ENCODE assay signal across 31 mouse cellular contexts in genomic region chr3:87649063-87649462, GRCm38 (mm10).
"Had no signal": no experiment of that assay in that cellular context is flagged by ENCODE, and none has a peak within 500 bp of the region (broad histone marks: within the 10 kb centered on the region; RNA-seq: fewer than 3 reads in every experiment).

No protein-coding gene starts in this region.

- H3K27ac ChIP-seq: left cerebral cortex, adult 2 months; limb, embryonic 10.5 days; limb, embryonic 12.5 days; limb, embryonic 13.5 days; limb, embryonic 15.5 days; liver, embryonic 12.5 days; liver, embryonic 13.5 days; liver, embryonic 14.5 days; liver, embryonic 15.5 days; lung, embryonic 15.5 days; macrophage; midbrain, embryonic 10.5 days; midbrain, embryonic 12.5 days; midbrain, embryonic 13.5 days; midbrain, embryonic 15.5 days; neural tube, embryonic 12.5 days had no signal

- ATAC-seq: liver, embryonic 12.5 days; liver, postnatal 0 days; midbrain, embryonic 13.5 days; midbrain, embryonic 15.5 days; midbrain, embryonic 16.5 days had no signal

- H3K27me3 ChIP-seq: limb, embryonic 12.5 days; limb, embryonic 13.5 days; limb, embryonic 15.5 days; liver, embryonic 12.5 days; liver, embryonic 13.5 days; liver, embryonic 15.5 days; lung, embryonic 15.5 days; megakaryocyte, embryonic 14.5 days; midbrain, embryonic 12.5 days; midbrain, embryonic 13.5 days; midbrain, embryonic 15.5 days; neural tube, embryonic 12.5 days had no signal

- H3K9me3 ChIP-seq: limb, embryonic 10.5 days; limb, embryonic 12.5 days; limb, embryonic 13.5 days; limb, embryonic 15.5 days; liver, embryonic 12.5 days; liver, embryonic 13.5 days; liver, embryonic 15.5 days; lung, embryonic 15.5 days; megakaryocyte, embryonic 14.5 days; midbrain, embryonic 10.5 days; midbrain, embryonic 12.5 days; midbrain, embryonic 13.5 days; midbrain, embryonic 15.5 days; neural tube, embryonic 12.5 days had no signal

- DNase-seq: left cerebral cortex, postnatal 4 days; liver; liver, embryonic 13.5 days; liver, postnatal 0 days; lung, adult 18-20 months; lung, adult 2 months; lung, embryonic 14.5 days; lung, postnatal 14 days; lung, postnatal 36 days; lung, postnatal 4 days; midbrain, embryonic 14.5 days had no signal

- H3K4me1 ChIP-seq: limb, embryonic 10.5 days; limb, embryonic 15.5 days; liver, embryonic 12.5 days; liver, embryonic 13.5 days; liver, embryonic 15.5 days; megakaryocyte, embryonic 14.5 days; midbrain, embryonic 10.5 days; midbrain, embryonic 12.5 days; midbrain, embryonic 15.5 days; neural tube, embryonic 12.5 days had no signal

- H3K4me3 ChIP-seq: left cerebral cortex, adult 2 months; limb, embryonic 10.5 days; limb, embryonic 12.5 days; limb, embryonic 13.5 days; limb, embryonic 15.5 days; liver, embryonic 12.5 days; liver, embryonic 13.5 days; liver, embryonic 15.5 days; lung, embryonic 15.5 days; megakaryocyte, embryonic 14.5 days; midbrain, embryonic 10.5 days; midbrain, embryonic 12.5 days; midbrain, embryonic 13.5 days; midbrain, embryonic 15.5 days; myocyte; neural tube, embryonic 12.5 days had no signal

- H3K4me2 ChIP-seq: limb, embryonic 12.5 days; limb, embryonic 13.5 days; limb, embryonic 15.5 days; liver, embryonic 11.5 days; liver, embryonic 12.5 days; liver, embryonic 13.5 days; liver, embryonic 15.5 days; lung, embryonic 14.5 days; lung, embryonic 15.5 days; midbrain, embryonic 11.5 days; midbrain, embryonic 12.5 days; midbrain, embryonic 13.5 days; midbrain, embryonic 15.5 days; neural tube, embryonic 12.5 days had no signal

- H3K36me3 ChIP-seq: limb, embryonic 10.5 days; limb, embryonic 13.5 days; limb, embryonic 15.5 days; liver, embryonic 12.5 days; liver, embryonic 13.5 days; liver, embryonic 15.5 days; lung, embryonic 15.5 days; midbrain, embryonic 10.5 days; midbrain, embryonic 12.5 days; midbrain, embryonic 13.5 days; midbrain, embryonic 15.5 days; neural tube, embryonic 12.5 days had no signal

- H3K9ac ChIP-seq: limb, embryonic 12.5 days; limb, embryonic 13.5 days; limb, embryonic 15.5 days; liver, embryonic 12.5 days; liver, embryonic 13.5 days; liver, embryonic 14.5 days; liver, embryonic 15.5 days; liver, postnatal 0 days; lung, embryonic 14.5 days; lung, embryonic 15.5 days; midbrain, embryonic 12.5 days; midbrain, embryonic 13.5 days; midbrain, embryonic 15.5 days; neural tube, embryonic 12.5 days had no signal
